Mouse (Mus musculus) adrenal gland, postnatal 36 days (tissue): Measurements from ENCODE around the gene Mrpl35. TPM values are rescaled to one million over a fixed set of nuclear protein-coding genes. Genes with fewer than 3 reads are reported as not detected.
A peak's percentile ranks its signal among the peaks of the same experiment; 100 is the strongest.

Experiments used
- DNase-seq, 2 experiments: peaks; one replicate each; pipeline ENCODE4 v3.0.0; 2021; ENCODE audit warnings: mixed read lengths in 1 of 2
- long read RNA-seq, 2 experiments: library from polyadenylated mRNA; stranded (forward); transcript quantifications; one replicate each; pipeline ENCODE4 v2.0.0; 2021; ENCODE audit warnings: borderline sequencing depth in 2 of 2
- total RNA-seq, 2 experiments: library from RNA; stranded (reverse); gene quantifications; 2 replicates each; pipeline ENCODE4 v1.2.3; 2021

Gene Mrpl35
- 10 to 100 TPM; 42.4 to 43.1 TPM for total RNA-seq
- long read RNA-seq, experiment 1, transcript Mrpl35-201 (4 exons, 3,721 nt) = major isoform, 64 of 66 reads
- long read RNA-seq, experiment 1, partial matches to known transcripts = 2 of 66 reads
- long read RNA-seq, experiment 1, other reads (novel, unspliced or antisense) = 0 of 66 reads
- long read RNA-seq, experiment 2, transcript Mrpl35-201 (4 exons, 3,721 nt) = major isoform, 20 of 20 reads
- long read RNA-seq, experiment 2, partial matches to known transcripts = 0 of 20 reads
- long read RNA-seq, experiment 2, other reads (novel, unspliced or antisense) = 0 of 20 reads

DNA sequence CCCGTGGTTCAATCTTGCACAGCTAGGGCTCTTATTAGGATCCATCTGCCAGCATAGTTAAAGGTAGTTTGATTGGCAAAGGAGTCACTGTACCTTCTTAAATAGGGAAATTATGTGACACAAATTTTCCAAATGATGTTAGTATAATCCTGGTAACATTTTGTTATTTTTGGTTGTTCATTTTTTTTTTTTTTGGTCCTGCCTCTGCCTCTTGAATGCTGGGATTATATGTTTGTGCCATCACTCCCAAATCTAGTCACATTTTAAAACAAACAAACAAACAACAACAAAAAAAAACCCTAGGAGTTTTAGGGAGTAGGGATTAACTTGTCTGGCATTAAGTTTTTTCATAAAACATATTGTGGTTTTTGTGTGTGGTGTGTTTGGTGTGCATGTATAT, at the start of gene Mrpl35:
Gene Mrpl35 (minus strand): TSS at position 101 of the 400 bp plus-strand sequence.
- DNase-seq = no peak

DNA sequence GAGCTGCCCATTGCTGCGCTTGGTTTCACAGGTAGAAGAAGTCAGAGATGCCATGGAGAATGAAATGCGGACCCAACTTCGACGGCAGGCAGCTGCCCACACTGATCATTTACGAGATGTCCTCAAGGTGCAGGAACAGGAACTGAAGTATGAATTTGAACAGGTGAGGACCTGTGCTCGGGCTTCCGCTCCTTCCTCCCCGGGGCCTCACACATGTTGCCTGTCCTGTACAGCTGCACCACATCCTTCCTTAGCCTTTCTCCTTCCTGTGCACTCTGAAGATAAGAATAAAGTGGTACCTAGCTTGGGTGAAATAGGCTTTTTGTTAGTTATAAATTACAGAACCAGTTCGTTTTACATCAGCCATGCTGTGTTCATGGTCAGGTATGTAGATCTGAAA, 44.6 kb upstream of the Mrpl35 start:
- no peak for DNase-seq

DNA sequence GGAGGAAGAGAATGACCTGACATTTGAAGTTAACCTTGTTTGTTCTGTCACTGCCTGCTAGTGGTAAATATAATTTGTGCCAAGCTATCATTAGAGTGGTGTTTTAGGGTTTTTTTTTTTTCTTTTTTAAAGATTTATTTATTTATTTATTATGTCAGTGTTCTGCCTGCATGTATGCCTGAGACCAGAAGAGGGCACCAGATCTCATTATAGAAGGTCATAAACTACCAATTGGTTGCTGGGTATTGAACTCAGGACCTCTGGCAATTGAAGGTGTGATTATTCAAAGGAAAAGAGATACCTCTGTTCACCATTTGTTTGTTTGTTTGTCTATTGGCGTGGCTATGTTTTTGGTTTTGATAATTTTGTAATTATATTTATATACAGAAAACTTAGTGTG, 42.0 kb upstream of the Mrpl35 start:
- no peak for DNase-seq

DNA sequence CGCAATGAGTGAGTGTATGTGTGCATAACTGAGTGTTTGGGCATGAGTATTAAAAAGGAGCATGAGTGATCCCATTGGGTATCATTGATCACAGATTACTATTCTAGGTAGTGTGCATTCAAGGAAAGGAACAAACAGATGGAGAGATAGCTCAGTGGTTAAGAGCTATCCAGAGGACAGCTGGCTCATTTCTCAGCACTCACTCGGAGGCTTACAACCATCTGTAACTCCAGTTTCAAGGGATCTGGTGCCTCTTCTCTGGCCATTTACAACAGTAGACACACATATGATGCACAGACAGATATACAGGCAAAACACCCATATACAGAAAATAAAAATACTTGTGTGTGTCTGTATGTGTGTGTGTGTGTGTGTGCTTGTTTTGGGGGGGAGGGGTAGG, 41.0 kb upstream of the Mrpl35 start:
- DNase-seq = no peak

DNA sequence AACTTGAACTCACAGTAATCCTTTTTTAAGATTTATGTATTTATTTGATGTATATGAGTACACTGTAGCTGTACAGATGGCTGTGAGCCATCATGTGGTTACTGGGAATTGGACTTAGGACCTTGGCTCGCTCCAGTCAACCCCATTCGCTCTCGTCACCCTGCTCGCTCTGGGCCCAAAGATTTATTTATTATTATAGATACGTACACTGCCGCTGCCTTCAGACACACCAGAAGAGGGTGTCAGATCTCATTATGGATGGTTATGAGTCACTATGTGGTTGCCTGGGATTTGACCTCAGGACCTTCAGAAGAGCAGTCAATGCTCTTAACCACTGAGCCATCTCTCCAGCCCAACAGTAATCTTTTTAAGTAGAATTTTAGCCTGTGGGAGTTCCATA, 20.1 kb upstream of the Mrpl35 start:
- peak; percentile 22 to 38 for DNase-seq

DNA sequence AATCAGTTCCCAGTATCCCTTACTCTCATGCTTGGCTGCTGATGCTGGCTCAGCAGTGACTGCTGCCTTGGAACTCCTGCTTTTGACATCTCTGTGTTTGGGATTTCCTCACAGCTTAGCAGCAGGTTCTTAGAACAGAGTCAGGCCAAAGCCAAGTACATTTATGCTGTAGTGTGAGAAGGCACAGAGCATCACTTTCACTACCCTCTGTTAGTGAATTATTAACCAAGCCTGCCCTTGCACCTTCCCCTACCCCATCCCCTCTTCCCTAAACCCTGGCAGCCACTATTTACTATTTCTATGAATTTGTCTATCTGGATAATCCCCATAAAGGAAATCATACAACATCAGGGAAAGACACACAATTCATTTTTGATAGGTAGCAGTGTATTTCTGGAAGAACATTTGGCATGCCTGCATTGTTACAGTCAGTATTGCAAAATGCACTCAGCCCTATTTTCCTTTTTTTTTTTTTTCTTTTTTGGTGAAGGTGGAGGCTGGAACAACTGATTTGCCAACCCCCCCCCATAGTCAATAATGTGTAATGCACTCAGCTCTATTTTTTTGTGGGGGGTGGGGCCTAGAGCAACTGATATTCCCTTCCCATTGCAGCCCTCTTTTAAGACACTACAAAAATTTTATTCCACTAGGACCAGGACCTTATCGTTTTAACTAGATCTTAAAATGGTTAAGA, 14.0 kb upstream of the Mrpl35 start:
- no peak for DNase-seq

DNA sequence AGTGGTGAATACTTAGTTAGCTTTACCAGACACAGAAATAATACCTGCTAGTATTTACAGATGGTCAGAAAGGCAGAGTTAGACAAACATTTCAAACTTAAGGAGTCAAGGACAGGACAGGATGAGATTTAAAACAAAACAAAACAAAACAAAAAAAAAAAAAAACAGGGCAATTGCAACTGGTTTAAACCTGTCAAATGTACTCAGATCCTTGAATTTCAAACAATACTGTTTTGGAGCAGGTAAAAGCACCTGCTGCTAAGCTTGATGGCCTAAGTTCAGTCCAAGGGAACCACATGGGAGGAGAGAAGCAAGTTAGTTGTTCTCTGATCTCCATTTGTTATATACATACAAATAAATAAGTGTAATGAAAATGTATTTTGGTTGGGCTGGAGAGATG, 13.0 kb upstream of the Mrpl35 start:
- no peak for DNase-seq

DNA sequence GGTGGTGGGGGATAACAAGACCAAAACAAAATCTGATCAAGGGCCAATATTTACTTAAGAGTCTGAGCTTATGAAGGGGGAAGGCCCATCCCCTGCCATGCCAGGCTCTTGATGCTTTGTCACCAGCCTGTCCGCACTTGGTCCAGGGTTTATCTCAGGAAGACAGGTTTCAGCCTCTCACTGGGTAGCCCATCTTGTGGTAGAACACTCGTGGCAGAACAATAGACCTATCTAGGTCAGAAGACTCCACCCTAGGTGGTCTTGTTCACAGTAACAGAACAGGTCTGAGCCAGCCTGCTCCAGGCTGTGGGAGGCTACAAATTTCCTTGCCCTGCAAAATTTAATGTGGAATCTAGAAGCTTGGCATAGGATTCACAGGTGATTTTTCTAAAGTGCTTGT, 10.0 kb upstream of the Mrpl35 start:
- DNase-seq = no peak

DNA sequence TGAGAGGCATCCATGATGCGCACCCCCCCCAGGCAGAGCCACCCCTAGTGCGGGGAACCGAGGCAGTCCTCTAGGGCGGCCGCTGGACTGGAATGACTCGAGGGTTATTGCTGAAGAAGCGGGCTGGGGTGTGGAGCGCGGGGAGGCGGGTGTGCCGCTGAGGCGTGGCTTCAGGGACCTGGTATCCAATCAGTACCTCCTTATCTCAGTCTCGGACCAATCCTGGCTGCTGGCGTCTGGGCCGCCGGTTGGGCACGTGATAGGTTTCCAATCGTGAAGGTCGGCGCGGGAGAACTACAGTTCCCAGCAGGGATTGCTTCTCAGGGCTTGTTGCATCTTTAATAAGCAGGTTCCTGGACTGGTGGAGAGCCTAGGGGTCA, 4.8 kb upstream of the Mrpl35 start:
- DNase-seq = peak; percentile 96

DNA sequence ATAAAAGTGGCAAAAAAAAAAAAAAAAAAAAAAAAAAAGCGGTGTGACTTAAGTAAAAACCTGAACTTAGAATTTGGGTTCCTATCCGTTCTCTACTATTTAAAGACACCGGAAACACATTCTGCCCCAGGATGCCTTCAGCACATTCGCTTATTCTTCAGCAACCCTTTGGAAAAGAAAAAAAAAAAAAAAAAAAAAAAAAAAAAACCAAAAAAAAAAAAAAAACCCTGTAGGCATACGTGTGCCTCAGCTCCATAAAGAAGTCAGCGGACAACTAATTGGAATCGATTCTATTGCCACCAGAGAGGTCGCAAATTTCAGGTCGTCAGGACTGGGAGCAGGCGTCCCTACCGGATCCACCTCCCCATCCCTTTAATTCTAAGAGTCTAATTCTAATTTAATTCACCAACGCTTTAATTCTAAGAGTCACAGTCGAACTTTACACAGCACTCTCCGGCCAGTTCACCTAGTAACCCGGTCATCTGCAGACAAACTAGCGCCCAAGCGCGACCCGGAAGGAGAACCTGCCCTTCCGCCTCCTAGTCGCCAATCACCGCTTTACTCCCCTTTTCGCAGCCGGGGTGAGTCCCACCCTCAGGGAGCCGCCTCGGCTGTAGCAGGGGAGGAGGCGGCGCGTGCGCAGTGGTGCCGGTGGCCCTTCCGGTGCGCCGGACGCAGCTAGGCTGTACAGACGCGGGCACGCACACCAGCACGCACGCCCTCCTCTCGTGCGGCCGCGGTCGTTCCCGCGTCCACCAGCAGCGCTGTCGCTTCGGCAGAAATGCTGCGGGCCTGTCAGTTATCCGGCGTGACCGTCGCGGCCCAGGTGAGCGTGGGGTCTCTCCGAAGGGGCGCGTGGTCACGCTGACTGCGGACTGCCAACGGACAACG, 4.2 kb upstream of the Mrpl35 start, which contains the start of gene Immt:
Gene Immt (plus strand): TSS at position 642 of the 891 bp plus-strand sequence.
- peak; percentile 99 for DNase-seq

DNA sequence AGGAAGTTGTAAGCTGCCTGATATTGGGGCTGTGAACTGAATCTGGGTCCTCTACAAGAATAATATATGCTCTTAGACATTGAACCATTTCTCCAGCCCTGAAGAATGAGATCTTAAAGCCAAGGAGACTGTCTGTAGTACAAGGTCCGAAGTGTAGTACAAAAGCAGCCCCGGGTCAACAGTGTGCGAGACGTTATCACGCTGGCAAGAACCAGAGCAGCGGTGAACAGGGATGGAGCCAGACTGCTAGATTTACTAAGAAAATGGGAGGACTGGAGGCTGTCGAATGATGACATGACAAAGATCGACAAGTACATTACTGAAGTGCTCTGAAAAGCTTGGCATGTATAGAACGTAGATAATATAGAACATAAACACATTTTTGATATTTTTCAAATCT, 3.0 kb upstream of the Mrpl35 start:
- DNase-seq = no peak

DNA sequence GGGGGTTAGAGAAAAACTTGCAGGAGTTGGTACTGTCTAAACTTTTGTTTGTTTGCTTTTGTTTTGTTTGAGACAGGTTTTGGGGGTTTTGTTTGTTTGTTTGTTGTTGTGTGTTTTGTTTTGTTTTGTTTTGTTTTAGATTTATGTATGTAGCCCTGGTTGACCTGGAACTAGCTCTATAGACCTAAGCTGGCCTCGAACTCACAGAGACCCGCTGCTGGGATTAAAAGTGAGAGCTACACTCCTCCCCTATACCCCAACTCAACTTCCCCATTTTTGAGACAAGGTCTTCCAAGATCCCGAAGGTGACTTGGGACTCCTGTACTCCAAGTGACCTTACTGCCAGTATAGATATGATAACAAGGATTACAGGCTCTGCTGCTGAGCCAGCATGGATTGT, 2.8 kb downstream of the Mrpl35 start:
- DNase-seq = no peak

DNA sequence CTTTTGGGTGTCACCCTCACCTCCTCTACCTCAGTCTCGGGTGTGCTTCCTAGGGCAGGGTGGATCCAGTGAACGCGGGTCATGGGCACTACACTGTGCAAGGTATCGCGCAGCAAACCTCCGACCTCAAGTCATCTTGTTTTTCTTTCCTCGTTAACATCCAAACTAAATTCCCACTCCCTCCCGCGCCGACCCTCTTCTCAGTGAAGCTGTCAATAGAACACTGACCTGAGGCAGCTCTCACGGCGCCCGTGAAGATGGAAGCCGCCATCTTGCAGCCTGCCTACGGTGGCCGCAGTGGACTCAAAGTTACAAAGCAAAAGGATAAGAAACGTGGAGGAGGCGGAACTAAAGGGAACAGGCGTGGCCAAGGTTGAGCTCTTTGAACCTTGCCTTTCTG, 3.3 kb downstream of the Mrpl35 start:
- DNase-seq = peak; percentile 92

DNA sequence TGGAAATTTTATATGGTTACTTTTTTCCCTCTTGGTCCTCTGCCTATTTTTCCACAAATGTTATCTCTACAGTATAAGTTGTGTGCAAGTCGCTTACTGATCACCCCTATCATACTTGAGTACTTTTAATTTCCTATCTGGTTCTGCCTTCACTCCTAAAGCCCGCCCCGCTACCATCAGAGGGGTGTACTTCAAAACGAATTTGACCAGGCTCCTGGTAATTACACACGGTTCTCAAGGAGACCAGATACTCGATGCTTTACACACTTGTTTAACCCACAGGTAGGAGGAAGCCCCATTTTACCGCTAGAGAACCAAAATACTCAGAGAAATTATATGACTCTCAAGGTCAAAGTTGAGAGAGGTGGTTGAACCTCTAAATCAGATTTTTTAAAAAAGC, 3.7 kb downstream of the Mrpl35 start:
- no peak for DNase-seq

DNA sequence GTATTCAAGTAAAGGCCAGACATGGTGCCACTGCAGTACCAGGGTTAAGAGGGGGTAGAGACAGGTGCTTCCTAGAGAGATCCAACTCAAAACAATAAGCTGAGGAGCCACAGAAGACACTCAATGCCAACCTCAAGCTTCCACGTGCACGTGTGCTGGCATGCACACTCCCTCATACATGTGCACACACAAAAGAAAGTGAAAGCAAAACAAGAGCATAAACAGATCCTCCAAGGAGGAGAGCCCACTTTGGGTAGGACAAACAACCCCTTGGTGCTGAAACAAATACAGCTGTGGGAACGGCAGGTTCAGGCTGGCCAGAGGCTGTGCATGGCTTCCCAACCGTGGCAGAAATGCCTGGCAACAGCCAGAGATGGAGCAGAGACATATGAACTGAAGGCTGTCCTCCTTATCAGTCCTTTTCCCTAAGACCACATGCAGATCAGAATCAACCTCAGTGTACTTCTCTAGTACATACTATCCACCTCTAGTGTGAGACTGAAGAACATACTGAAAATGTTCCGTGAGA, 6.9 kb downstream of the Mrpl35 start:
- DNase-seq = no peak

DNA sequence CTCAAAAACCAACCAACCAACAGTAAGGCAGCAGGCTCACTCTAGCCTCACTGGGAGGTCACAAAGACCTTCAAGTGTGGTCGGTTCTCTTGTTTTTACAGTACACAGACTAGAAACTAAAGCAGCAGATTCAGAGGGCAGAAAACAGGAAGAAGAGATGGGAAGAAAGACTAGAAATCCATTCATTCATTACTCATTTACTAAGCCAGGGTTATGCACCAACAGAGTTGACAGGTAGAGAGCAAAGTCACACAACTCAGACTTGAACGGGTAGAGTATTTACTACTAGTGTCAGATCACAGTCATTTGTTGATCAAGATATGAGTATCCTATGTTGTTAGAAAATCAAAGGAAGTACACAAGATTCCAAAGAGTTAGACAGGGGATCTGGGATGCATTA, 13.9 kb downstream of the Mrpl35 start:
- DNase-seq = no peak

DNA sequence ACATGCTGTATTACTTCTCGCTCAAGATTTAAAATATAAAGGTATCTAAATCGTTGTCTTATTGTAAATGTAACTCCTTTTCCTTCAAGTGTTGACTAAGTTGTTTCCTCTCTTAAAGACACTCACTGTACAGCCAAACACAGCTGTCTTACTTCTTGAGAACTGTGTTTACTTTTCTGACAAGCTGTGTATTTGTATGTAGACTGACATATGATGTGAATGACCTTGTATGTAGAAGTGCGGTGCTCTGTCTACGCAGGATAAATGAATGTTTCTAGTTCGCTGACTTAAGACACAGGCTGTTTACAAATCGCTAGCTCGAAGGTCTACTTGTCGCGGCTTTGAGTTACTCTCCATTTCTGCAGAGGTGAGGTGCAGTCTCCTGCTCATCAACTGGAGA, 16.9 kb downstream of the Mrpl35 start:
- DNase-seq = no peak

DNA sequence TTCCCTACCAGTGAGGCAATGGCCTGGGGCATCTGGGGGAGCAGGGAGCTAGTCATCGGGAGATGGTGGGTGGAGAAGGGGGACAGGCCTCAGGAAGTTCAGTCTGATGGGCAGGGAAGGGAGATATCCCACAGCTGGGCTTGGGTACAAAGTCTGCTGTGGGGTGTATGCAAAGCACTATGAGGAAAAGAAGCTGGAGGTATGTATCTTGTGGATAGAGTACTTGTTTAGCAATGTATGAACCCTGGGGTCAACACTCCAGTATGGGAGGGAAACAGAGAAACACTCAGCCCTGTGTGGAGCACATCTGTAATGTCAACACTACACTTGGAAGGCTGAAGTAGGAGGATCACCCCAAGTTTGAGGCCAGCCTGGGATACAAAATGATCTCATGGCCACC, 20.1 kb downstream of the Mrpl35 start:
- no peak for DNase-seq

DNA sequence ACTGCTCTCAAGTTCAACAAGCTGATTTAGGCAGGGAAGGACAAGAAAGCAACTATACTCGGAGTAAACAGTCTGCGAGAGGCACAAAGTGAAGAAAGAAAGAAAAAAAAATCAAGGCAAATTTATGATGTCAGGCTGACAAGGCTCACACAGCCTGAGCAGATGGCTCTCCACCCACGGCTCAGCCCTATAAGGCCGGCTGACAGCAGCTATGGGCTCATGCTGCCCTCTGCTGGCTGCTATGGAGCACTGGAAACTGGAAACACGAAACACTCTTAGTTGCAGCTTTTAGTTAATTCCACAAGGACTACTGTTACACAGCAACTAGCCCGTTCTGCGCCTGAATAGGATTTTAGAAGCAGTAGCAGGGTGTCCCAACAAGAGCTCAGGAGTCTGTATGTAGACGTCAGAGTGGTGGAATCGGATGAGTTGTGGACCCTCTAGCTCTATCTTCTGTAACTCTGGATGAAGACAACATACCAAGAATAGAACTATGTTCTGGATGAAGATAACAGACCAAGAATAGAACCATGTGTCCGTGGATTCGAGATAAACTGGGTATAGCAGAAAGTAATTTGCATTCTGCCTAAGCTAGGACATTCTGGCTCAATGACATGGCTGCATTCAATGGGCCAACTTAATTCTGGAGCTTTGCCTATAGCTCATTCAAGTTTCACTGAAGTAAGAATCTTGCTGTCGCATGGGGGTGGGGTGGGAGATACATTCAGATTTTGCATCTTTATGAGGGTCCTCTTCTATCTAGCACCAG, 22.5 kb downstream of the Mrpl35 start:
- peak; percentile 73 to 85 for DNase-seq

DNA sequence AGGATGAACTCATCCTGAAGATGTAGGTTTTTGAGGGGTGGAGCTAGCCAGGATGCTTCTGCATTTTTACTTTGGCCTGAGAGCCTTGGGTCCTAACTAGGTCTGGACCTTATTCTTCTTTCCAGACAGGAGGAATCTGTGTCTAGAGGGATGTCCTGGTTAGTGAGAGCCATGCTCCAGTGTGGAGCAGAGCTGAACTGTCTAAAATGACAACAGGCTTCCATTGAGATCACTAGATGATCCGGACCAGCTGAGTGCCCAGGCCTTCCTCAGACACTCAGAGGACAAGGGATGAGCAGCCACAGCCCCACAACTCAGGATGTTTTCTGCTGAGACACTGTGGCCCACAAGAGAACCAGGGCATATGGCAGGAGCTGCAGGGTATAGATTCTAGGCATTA, 23.2 kb downstream of the Mrpl35 start:
- no peak for DNase-seq

DNA sequence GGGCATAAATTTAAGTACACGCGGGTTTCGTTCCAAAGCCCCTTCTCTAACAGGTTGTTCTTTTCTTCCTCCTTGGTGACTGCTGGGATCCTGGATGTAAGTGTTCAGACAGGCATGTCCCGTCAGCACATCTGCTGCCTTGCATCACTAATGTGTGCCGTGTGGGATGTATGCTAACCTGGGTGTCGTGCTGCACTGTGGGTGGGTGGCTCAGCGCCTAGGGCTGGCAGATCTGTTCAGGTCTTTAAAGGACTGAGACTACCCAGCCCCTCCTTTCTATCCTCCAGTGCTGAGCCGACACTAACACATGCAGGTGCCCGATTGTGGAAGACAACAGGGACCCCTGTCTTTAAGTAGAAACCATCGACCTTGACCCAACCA, 25.1 kb downstream of the Mrpl35 start:
- no peak for DNase-seq
